Mouse (Mus musculus) liver, embryonic 12.5 days (tissue): ENCODE data around the gene Bmi1. TPM values are rescaled to one million over a fixed set of nuclear protein-coding genes. Genes with fewer than 3 reads are reported as not detected.

Experiments used
- ATAC-seq: fragments of 200-750 bp; cut with Nextera tagmentation; 2 replicates; pipeline ENCODE4 v1.8.0; 2017; ENCODE audit warnings: moderate number of reproducible peaks, mild to moderate bottlenecking, moderate library complexity
- H3K27ac ChIP-seq: fragments of 300-500 bp; sonication (generic); 2 replicates; pipeline ENCODE4 v1.5.1; 2016; ENCODE audit warnings: mild to moderate bottlenecking
- H3K27me3 ChIP-seq: fragments of 300-500 bp; sonication (generic); replicated peaks from 2 replicates; pipeline ENCODE4 v1.6.1; 2016; ENCODE audit warnings: mild to moderate bottlenecking, moderate library complexity
- H3K36me3 ChIP-seq: fragments of 300-500 bp; sonication (generic); 2 replicates; pipeline ENCODE4 v1.6.1; 2016; ENCODE audit warnings: mild to moderate bottlenecking, moderate library complexity
- H3K4me1 ChIP-seq: fragments of 300-500 bp; sonication (generic); 2 replicates; pipeline ENCODE4 v1.6.1; 2016
- H3K4me2 ChIP-seq: fragments of 300-500 bp; sonication (generic); 2 replicates; pipeline ENCODE4 v1.6.1; 2016; ENCODE audit warnings: mild to moderate bottlenecking, moderate library complexity
- H3K4me3 ChIP-seq: fragments of 300-500 bp; sonication (generic); 2 replicates; pipeline ENCODE4 v1.5.1; 2016; ENCODE audit warnings: mild to moderate bottlenecking, moderate library complexity
- H3K9ac ChIP-seq: fragments of 300-500 bp; sonication (generic); 2 replicates; pipeline ENCODE4 v1.6.1; 2016; ENCODE audit warnings: mild to moderate bottlenecking, moderate library complexity
- H3K9me3 ChIP-seq: fragments of 300-500 bp; sonication (generic); replicated peaks from 2 replicates; pipeline ENCODE4 v1.6.1; 2016; ENCODE audit warnings: mild to moderate bottlenecking, moderate library complexity
- WGBS: fragments of 180-500 bp; shearing (Covaris S2); methylation state at CpG from one replicate; pipeline ENCODE4 v1.1.7; 2016; ENCODE audit not compliant: insufficient replicate concordance; 5-methylcytosine and 5-hydroxymethylcytosine counted together
- polyA plus RNA-seq: library from polyadenylated mRNA; unstranded; fragments of >200 nt; fragmentation: Nextera tagmentation; extraction: Ambion mirVana; gene quantifications from 2 replicates; pipeline ENCODE4 v1.2.1, GENCODE M21; 2016

The Bmi1 gene
- polyA plus RNA-seq, 1 experiment from 2014 or later, result 9.7 TPM

DNA sequence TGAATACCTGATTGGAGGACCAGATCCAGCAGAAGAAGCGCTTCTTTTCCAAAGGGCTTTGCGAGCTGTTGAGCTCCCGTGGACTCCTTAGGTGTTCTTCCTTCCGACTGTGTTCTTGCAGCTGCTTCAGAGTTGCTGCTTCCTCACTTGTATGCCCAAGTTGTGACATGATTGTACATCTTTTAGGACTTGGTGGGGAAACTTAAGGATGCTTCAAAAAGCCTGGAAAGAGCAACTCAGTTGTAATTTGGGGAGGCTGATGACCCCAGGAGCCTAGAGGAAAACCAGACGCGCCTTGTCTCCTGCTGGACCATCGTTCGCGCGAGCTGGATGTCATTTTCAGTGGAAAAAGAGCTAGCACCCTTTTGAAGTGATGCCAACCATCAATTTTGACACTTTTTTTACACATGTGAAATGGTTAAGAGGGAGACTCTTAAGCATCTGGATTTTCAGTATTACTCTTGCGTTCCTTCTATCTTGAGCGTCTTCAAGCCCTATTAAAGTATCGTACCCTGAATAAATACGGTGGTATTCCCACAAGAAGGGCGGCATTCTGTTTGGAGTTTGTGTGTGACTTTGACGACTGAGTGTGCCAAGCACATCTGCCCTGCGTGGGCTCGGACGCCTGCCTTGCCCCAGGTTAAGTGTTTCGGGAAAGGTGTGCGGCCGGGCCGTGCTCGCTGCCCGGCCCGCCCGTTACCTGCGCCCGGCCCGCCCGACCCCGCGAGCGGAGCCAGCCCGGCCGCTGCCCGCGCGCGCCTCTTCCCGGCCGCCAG lies 949 bp upstream of the Bmi1 start:
- no peak for ATAC-seq

DNA sequence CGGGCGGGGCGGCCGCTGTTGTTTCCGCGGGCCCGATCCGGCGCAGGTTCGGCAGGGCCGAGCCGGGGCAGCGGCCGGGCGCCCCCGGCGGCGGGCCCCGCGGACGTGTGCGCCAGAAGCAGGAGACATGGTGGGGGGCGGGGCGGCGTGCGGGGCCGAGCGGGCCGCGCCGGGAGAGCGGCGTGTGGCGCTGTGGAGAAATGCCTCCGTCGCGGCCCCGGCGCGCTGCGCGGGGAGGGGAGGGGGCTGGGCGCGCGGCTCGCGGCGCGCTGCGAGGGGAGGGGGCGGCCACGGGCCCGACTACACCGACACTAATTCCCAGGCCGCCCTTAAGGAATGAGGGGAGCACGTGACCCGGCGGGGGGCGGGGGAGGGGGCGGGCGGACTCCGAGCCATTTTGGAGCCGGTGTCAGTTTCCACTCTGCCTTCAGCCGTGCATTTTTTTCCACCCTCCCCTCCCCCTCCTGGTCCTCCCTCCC lies 322 bp upstream of the Bmi1 start:
- ATAC-seq, result peak; percentile 66
- H3K27me3 ChIP-seq, result peaks cover 64% of the 10 kb centered on the region

More for the DNA sequence above, 949 bp upstream of the Bmi1 start:
- no peaks in the 10 kb centered on the region for H3K9me3 ChIP-seq
- H3K4me1 ChIP-seq, result peaks cover 44% of the 10 kb centered on the region
- H3K27me3 ChIP-seq, result peaks cover 61% of the 10 kb centered on the region
- H3K4me2 ChIP-seq, result peak overlapping the region; percentile 89
- H3K4me3 ChIP-seq, result peak overlapping the region; percentile 73
- peak overlapping the region; percentile 73 for H3K27ac ChIP-seq
- peak overlapping the region; percentile 78 for H3K9ac ChIP-seq
- 11% methylated on average over 40 of the region's 42 CpGs for WGBS
- no peaks in the 10 kb centered on the region for H3K36me3 ChIP-seq

DNA sequence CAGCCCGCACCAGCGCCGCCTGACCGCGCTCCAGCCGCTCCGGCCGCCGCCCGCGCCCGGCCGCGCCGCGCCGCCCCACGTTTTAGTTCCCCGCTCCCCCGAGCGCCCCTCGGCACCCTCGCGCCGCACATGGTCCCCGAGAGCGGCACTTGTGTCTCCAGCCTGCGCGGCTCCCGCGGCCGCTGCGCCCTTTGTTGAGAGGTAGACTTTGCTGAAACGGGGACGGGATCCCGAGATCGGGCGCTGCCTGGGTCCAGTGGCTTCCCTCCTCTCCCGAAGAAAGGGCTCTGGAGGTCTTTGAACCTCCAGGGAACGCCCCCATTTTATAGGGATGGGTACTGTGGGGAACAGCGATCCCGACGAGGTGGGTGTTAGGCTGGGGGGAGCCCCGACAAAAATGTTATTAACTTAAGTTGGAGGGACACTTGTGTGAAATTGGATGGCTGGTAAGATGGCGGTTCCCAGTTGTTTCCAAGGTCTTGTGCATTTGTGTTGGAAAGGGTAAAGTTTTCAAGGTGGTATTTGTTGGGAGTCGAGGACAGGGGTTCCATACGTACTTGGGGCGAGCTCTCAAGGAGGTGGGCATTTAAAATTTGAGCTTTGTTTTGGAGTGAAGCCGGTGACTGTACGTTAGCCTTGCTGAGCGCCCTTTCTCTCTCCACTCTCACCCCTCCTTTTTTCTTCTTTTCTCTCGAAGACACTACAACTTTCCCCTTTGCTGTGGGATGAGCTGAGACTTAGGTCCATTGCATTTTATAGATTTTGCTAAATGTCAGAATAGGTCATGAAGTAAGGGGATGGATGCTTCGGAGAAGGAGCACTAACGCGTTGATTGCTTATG lies 1.0 kb downstream of the Bmi1 start:
- Histone ChIP-seq H3K27me3 (peaks cover 74% of the 10 kb centered on the region), H3K4me3 (peak overlapping the region; percentile 73), H3K4me2 (peak overlapping the region; percentile 89), H3K9me3 (no peaks in the 10 kb centered on the region), H3K9ac (peak overlapping the region; percentile 78), H3K4me1 (peaks cover 44% of the 10 kb centered on the region), H3K27ac (no peak overlapping the region), H3K36me3 (0 out of 2 replicates have a peak, but pooled peaks cover 4% of the 10 kb centered on the region)
- 0 out of 2 replicates have a peak, but pooled peaks have one; percentile 1 for ATAC-seq
- under 1% methylated on average over 49 of the region's 55 CpGs for WGBS

More for the DNA sequence above, 322 bp upstream of the Bmi1 start:
- H3K27ac ChIP-seq, result peak overlapping the region; percentile 73
- WGBS, result 0% methylated on average over 11 of the region's 64 CpGs
- H3K9me3 ChIP-seq, result no peaks in the 10 kb centered on the region
- peak overlapping the region; percentile 73 for H3K4me3 ChIP-seq
- H3K9ac ChIP-seq, result peak overlapping the region; percentile 78
- peak overlapping the region; percentile 89 for H3K4me2 ChIP-seq
- H3K36me3 ChIP-seq, result no peaks in the 10 kb centered on the region
- H3K4me1 ChIP-seq, result peaks cover 48% of the 10 kb centered on the region

DNA sequence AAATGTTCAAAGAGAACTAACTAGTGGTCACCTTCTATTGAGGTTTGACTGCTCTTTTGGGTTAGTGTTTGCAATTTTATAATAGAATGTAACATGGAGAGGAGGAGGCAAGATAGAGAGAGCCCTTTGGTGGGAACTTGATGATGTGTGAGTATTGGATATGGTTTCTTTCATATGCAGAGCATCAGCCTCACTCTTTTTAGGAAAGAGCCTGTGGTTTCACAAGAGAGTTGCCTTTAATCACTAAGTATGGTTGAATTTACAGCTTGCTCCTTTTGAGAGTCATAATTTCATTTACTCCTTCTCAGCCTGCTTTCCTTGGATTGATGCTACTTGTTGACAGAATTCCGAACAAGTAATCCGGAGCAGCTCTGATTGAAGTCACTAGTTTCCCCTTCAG lies 2.9 kb downstream of the Bmi1 start:
- H3K36me3 ChIP-seq, result peaks cover 11% of the 10 kb centered on the region; the same call in 1 of the 2 replicates
- no peak overlapping the region for H3K4me3 ChIP-seq
- H3K9ac ChIP-seq, result no peak overlapping the region
- 39% methylated on average over 2 of the region's 2 CpGs for WGBS
- no peak overlapping the region for H3K27ac ChIP-seq
- peaks cover 74% of the 10 kb centered on the region for H3K27me3 ChIP-seq
- no peak for ATAC-seq
- peaks cover 29% of the 10 kb centered on the region for H3K4me1 ChIP-seq
- H3K9me3 ChIP-seq, result no peaks in the 10 kb centered on the region
- no peak overlapping the region for H3K4me2 ChIP-seq

DNA sequence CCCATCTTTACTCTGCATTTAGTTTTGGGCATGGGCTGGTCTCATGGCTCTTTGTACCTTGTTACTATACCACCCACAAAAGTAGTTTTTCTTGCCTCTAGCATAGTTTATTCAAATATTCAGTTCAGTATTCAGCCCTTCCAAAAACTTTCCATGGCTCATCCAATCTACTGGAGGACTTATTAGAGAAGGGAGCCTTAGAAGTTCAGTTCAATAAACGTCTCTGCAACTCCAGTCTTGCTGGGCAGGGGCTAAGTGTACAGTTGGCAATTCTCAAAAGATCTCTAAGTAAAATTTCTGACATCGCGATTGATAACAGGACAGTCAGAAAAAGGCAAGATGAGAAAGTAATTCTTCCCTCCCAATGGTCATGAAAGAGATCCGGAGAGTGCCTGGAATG lies 3.7 kb downstream of the Bmi1 start:
- Histone ChIP-seq H3K9ac (no peak overlapping the region), H3K27me3 (peaks cover 73% of the 10 kb centered on the region), H3K9me3 (no peaks in the 10 kb centered on the region), H3K4me3 (peak overlapping the region; percentile 48), H3K36me3 (peaks cover 11% of the 10 kb centered on the region; the same call in 1 of the 2 replicates), H3K27ac (no peak overlapping the region), H3K4me1 (peaks cover 29% of the 10 kb centered on the region), H3K4me2 (peak overlapping the region; percentile 66)
- no peak for ATAC-seq
- 2% methylated on average over 4 of the region's 4 CpGs for WGBS

DNA sequence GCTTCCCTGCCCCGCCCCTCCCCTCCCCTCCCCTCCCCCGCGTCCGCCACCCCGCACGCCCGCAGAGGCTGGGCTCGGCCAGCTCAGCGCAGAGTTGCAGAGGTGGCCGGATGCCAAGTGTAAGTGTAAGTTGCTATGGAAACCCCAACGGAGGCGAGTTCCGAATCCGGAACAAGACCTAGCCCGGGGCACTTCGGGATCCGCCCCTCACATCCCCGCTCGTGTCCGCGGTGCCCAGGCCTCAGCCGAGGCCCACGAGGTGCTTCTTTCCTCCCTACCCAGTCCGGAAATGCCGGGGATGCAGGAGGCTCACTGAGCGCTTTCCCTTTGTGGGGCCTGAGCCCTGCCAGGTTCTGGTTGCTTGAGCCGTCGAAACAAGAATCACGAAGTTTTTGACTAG lies 4.1 kb downstream of the Bmi1 start:
- Histone ChIP-seq H3K36me3 (peaks cover 11% of the 10 kb centered on the region; the same call in 1 of the 2 replicates), H3K9me3 (no peaks in the 10 kb centered on the region), H3K4me3 (peak overlapping the region; percentile 48), H3K4me2 (peak overlapping the region; percentile 66), H3K27me3 (peaks cover 68% of the 10 kb centered on the region), H3K4me1 (peaks cover 24% of the 10 kb centered on the region), H3K27ac (no peak overlapping the region), H3K9ac (no peak overlapping the region)
- WGBS, result 7% methylated on average over 29 of the region's 29 CpGs
- ATAC-seq, result no peak

DNA sequence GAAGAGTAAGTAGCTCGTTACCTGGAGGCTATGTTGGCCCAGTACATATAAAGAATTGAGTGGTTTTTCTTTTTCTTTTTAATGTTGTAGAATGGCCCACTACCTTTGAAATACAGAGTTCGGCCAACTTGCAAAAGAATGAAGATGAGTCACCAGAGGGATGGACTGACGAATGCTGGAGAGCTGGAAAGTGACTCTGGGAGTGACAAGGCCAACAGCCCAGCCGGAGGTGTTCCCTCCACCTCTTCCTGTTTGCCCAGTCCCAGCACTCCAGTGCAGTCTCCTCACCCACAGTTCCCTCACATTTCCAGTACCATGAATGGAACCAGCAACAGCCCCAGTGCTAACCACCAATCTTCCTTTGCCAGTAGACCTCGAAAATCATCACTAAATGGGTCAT lies 7.2 kb downstream of the Bmi1 start:
- WGBS, result 69% methylated on average over 5 of the region's 5 CpGs
- peaks cover 69% of the 10 kb centered on the region for H3K27me3 ChIP-seq
- no peak for ATAC-seq
- no peak overlapping the region for H3K4me3 ChIP-seq
- peaks cover 11% of the 10 kb centered on the region; the same call in 1 of the 2 replicates for H3K36me3 ChIP-seq
- no peak overlapping the region for H3K9ac ChIP-seq
- H3K4me1 ChIP-seq, result peaks cover 18% of the 10 kb centered on the region
- no peak overlapping the region for H3K4me2 ChIP-seq
- no peak overlapping the region for H3K27ac ChIP-seq
- H3K9me3 ChIP-seq, result no peaks in the 10 kb centered on the region

DNA sequence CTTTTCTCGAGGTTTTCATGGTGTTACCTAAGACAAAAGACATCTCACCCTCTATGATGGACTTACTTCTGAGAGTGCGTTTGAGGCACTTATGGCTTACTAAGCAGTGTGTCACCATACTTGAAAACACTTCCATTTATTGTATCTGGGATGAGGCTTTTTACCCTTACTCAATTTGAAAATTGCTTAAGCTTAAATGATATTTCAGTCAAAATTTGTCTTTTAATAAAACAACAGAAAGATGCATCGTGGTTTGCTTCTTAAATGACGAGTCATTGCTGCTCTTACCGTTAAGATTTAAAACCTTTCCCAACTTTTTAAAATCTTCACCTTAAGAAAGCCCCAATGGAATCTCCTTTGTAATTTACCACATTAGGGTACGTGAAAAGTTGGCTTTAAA lies 9.6 kb downstream of the Bmi1 start:
- Histone ChIP-seq H3K27me3 (peaks cover 69% of the 10 kb centered on the region), H3K36me3 (peaks cover 11% of the 10 kb centered on the region; the same call in 1 of the 2 replicates), H3K9me3 (no peaks in the 10 kb centered on the region), H3K27ac (no peak overlapping the region), H3K4me2 (no peak overlapping the region), H3K4me3 (no peak overlapping the region), H3K9ac (no peak overlapping the region), H3K4me1 (peaks cover 22% of the 10 kb centered on the region)
- WGBS, result 38% methylated on average over 6 of the region's 6 CpGs
- no peak for ATAC-seq

DNA sequence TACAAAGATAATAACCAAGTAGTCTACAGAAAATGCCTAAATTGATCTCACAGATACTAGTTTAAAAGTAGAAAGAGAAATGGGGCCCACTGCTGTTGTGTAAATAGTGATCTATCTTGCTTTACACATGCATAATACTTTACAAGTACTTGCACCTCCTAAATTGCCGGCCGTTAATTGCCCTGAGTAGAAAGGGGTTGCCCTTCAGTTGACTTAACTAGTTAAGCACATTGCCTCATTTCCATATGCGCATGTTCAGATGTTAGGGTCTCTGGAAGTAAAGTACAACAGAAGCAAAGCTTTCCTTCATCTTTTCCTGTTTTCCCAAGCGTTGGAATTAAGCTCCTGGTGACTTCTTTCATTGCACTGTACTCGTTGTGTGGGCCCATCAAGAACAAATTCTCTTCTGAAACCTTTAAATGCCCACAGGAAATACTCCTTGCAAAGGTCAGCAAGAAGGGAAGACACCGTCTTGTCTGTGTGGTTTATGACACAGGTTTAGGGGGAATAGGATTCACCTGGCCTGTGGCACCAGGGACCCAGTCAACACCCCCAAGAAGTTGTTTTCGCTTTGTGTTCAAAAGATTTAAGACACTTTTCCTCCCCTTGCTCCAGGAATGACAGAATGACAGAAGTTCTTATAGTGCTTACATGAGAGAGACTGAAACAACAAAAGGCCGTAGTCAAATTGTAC lies 10.2 kb downstream of the Bmi1 start:
- Histone ChIP-seq H3K4me1 (peaks cover 22% of the 10 kb centered on the region), H3K4me2 (no peak overlapping the region), H3K4me3 (no peak overlapping the region), H3K9me3 (no peaks in the 10 kb centered on the region), H3K27me3 (peaks cover 66% of the 10 kb centered on the region), H3K27ac (no peak overlapping the region), H3K9ac (no peak overlapping the region), H3K36me3 (peaks cover 11% of the 10 kb centered on the region; the same call in 1 of the 2 replicates)
- ATAC-seq, result no peak
- WGBS, result 21% methylated on average over 8 of the region's 8 CpGs

DNA sequence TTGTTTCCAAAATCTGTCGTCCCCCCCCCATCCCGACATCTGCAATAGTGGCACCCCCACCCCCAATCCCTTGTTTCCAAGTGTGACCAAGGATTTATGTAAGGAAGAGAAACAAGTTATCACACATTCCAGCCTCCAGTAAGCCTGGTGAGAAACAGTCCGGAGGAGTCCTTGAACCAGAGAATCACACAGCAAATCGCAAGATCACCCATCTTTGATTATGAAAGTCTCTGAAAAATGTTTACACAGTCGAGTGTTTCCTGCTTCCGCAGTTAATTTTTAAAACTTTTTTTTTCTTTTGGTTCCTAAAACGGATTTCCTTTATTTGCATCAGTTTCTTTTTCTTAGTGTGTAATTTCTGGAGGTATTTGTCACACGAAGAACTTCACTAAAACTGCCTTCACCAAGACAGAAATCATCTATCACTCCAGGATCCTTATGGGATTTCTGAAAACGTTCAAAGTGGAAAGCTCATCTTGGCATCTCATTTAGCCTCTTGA lies 10.9 kb downstream of the Bmi1 start:
- Histone ChIP-seq H3K36me3 (peaks cover 8% of the 10 kb centered on the region; the same call in 1 of the 2 replicates), H3K4me3 (no peak overlapping the region), H3K9ac (no peak overlapping the region), H3K27ac (no peak overlapping the region), H3K9me3 (no peaks in the 10 kb centered on the region), H3K27me3 (peaks cover 68% of the 10 kb centered on the region), H3K4me2 (no peak overlapping the region), H3K4me1 (peaks cover 22% of the 10 kb centered on the region)
- no peak for ATAC-seq
- WGBS, result 4% methylated on average over 9 of the region's 9 CpGs

DNA sequence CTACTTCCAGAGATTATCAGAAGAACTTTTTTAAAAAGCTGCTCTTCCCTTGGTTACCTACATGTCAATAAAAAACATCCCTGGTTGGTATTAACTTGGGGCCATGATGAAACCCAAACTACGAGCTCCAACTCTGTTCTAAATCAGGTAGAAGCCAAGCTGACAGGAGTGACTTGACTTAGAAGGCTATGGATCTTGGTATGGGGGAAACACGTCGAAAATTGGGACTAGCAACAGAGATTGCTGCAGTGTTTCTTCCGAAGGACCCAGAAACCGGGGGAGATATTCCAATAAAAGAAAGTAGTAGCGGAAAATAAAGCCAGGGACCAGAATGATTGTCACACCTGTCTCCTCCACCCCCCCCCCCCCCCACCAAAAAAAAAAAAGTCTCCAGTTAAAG lies 11.5 kb downstream of the Bmi1 start:
- peaks cover 5% of the 10 kb centered on the region; the same call in 1 of the 2 replicates for H3K36me3 ChIP-seq
- H3K27ac ChIP-seq, result no peak overlapping the region
- 6% methylated on average over 6 of the region's 6 CpGs for WGBS
- peaks cover 22% of the 10 kb centered on the region for H3K4me1 ChIP-seq
- peak overlapping the region; percentile 68 for H3K4me2 ChIP-seq
- peaks cover 73% of the 10 kb centered on the region for H3K27me3 ChIP-seq
- H3K4me3 ChIP-seq, result peak overlapping the region; percentile 47
- ATAC-seq, result no peak
- no peaks in the 10 kb centered on the region for H3K9me3 ChIP-seq
- no peak overlapping the region for H3K9ac ChIP-seq
